ENCODE assay signal across 7 mouse cellular contexts in the genomic region with DNA sequence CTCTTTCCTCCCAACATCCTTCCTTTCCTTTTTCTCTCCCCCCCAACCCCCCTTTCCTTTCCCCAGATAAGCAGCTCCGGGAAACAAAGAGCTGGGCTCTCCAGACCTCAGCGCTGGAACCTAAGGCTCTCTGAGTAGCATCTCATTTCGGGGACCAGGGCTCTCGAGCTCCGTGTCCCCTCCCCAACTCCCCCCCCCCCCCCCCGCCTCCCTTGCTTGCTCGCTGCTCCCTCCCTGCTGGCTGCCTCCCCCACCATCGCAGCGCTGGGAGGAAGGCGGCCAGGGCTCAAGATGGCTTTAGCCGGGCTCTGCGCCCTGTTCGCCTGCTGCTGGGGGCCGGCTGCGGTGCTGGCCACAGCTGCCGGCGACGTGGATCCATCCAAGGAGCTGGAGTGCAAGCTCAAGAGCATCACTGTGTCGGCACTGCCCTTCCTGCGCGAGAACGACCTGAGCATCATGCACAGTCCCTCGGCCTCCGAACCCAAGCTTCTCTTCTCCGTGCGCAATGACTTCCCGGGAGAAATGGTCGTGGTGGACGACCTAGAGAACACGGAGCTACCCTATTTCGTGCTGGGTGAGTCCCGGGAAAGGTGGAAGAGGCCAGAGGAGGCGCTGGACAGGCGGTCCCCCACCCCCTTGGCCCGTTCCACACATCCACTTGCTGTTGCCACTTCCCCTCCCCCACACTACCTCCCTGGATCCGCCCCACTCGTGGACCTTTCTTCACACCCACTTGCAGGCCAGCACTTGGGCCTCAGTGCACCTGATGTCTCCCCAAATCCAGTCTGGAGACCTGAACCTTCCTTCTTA. TPM values are rescaled to one million over a fixed set of nuclear protein-coding genes. Genes with fewer than 3 reads are reported as not detected.
DNase-seq lines count a peak whose midpoint lies in the region; ATAC-seq and TF ChIP-seq lines count a peak whose summit lies in the region.

No protein-coding gene starts in this region.

- H3K27ac ChIP-seq in lung, postnatal 0 days (ENCODE audit: low read length): no peak overlapping the region
- H3K27ac ChIP-seq in hindbrain, embryonic 15.5 days (replicated peaks): peak overlapping the region; percentile 92
- peak overlapping the region; percentile 98 for H3K27ac ChIP-seq in midbrain, embryonic 14.5 days (replicated peaks; ENCODE audit: low read depth, low read length)

- H3K36me3 ChIP-seq in lung, postnatal 0 days (ENCODE audit: insufficient read depth, low read length): no peaks in the 10 kb centered on the region
- no peaks in the 10 kb centered on the region for H3K36me3 ChIP-seq in hindbrain, embryonic 15.5 days
- H3K36me3 ChIP-seq in midbrain, embryonic 14.5 days (ENCODE audit: control insufficient read depth, insufficient read depth, low read length): 0 out of 2 replicates have a peak, but pooled peaks cover 2% of the 10 kb centered on the region

- H3K27me3 ChIP-seq in lung, postnatal 0 days (replicated peaks; ENCODE audit: insufficient read depth, low read length): no peaks in the 10 kb centered on the region; the same call in 1 of the 2 replicates
- no peaks in the 10 kb centered on the region for H3K27me3 ChIP-seq in hindbrain, embryonic 15.5 days
- H3K27me3 ChIP-seq in midbrain, embryonic 14.5 days (ENCODE audit: control insufficient read depth, insufficient read depth, low read length): no peaks in the 10 kb centered on the region

- H3K4me1 ChIP-seq in lung, postnatal 0 days (ENCODE audit: insufficient read depth, low read depth, low read length): no peaks in the 10 kb centered on the region
- H3K4me1 ChIP-seq in lung, adult 2 months (ENCODE audit: control insufficient read depth, insufficient read depth, low read length): no peaks in the 10 kb centered on the region
- peaks cover 33% of the 10 kb centered on the region for H3K4me1 ChIP-seq in hindbrain, embryonic 15.5 days (replicated peaks)
- H3K4me1 ChIP-seq in midbrain, embryonic 14.5 days (ENCODE audit: control insufficient read depth, insufficient read depth, low read length): peaks cover 28% of the 10 kb centered on the region

- no peak for ATAC-seq in lung, postnatal 0 days
- ATAC-seq in hindbrain, embryonic 15.5 days (ENCODE audit: low FRiP score, low read depth): peak; percentile 80
- ATAC-seq in midbrain, embryonic 14.5 days (ENCODE audit: low FRiP score, low TSS enrichment): peak; percentile 80

- TF ChIP-seq EP300 in lung, postnatal 0 days (IDR thresholded peaks at IDR 0.05): no peak

- no peaks in the 10 kb centered on the region for H3K9me3 ChIP-seq in lung, postnatal 0 days (ENCODE audit: low read length)
- H3K9me3 ChIP-seq in hindbrain, embryonic 15.5 days: no peaks in the 10 kb centered on the region
- H3K9me3 ChIP-seq in midbrain, embryonic 14.5 days (ENCODE audit: control insufficient read depth, low read length): no peaks in the 10 kb centered on the region

- TF ChIP-seq CTCF in lung, postnatal 0 days (IDR thresholded peaks at IDR 0.05): no peak
- TF ChIP-seq CTCF in lung, adult 2 months (IDR thresholded peaks at IDR 0.05; ENCODE audit: insufficient read depth, low read length): no peak

- H3K4me3 ChIP-seq in lung, postnatal 0 days (ENCODE audit: low read depth, low read length): no peak overlapping the region
- H3K4me3 ChIP-seq in lung, adult 2 months (replicated peaks; ENCODE audit: extremely low read depth, low read depth, low read length): no peak overlapping the region
- peak overlapping the region; percentile 47 for H3K4me3 ChIP-seq in hindbrain, embryonic 15.5 days
- H3K4me3 ChIP-seq in midbrain, embryonic 14.5 days (replicated peaks; ENCODE audit: low read depth, low read length): peak overlapping the region; percentile 65

- TF ChIP-seq POLR2A in lung, adult 2 months (IDR thresholded peaks at IDR 0.05; ENCODE audit: borderline replicate concordance, extremely low read depth, low read depth, low read length): no peak

- 0 out of 2 replicates have a peak overlapping the region, but pooled peaks have one; percentile 19 for H3K4me2 ChIP-seq in lung, postnatal 0 days (replicated peaks; ENCODE audit: low read depth, low read length)
- peak overlapping the region; percentile 79 for H3K4me2 ChIP-seq in hindbrain, embryonic 15.5 days
- peak overlapping the region; percentile 89 for H3K4me2 ChIP-seq in midbrain, embryonic 14.5 days (ENCODE audit: low read length)

- H3K9ac ChIP-seq in lung, postnatal 0 days (replicated peaks; ENCODE audit: low read depth): no peak overlapping the region
- H3K9ac ChIP-seq in hindbrain, embryonic 15.5 days: peak overlapping the region; percentile 70
- H3K9ac ChIP-seq in midbrain, embryonic 14.5 days (replicated peaks; ENCODE audit: low read length): peak overlapping the region; percentile 98

- WGBS in lung, postnatal 0 days: 5% methylated on average over 30 of the region's 37 CpGs
- 3% methylated on average over 37 of the region's 37 CpGs for WGBS in lung, adult 2 months
- WGBS in hindbrain, embryonic 15.5 days: under 1% methylated on average over 33 of the region's 37 CpGs
- under 1% methylated on average over 35 of the region's 37 CpGs for WGBS in midbrain, embryonic 14.5 days

- no peak for DNase-seq in lung, postnatal 0 days (ENCODE audit: low spot score)
- DNase-seq in lung, adult 2 months: no peak
- peak; percentile 58 for DNase-seq in embryo, embryonic 10 days (ENCODE audit: low spot score)
- DNase-seq in midbrain, embryonic 14.5 days: peak; percentile 83
- DNase-seq in thymus, adult 18-20 months: no peak
- DNase-seq in thymus, postnatal 10 days (ENCODE audit: low spot score in 2 of 2): no peak

RNA-seq across cellular contexts. Expression of a gene that starts 0.4 kb away (rescaled TPM):
- polyA plus RNA-seq in lung, postnatal 0 days (2015; fragmentation: Nextera tagmentation; extraction: Ambion mirVana): 0.05 and 0.06 TPM in 2 replicates
- 0.04 TPM in 1 of 2 replicates, not detected in the other for polyA plus RNA-seq in lung, adult 2 months (2012; rRNA removed)
- polyA plus RNA-seq in hindbrain, embryonic 15.5 days (2015; fragmentation: Nextera tagmentation; extraction: Ambion mirVana): 38.1 and 40.8 TPM in 2 replicates
- 54.8 and 59.6 TPM in 2 replicates for polyA plus RNA-seq in midbrain, embryonic 14.5 days (2014; fragmentation: Nextera tagmentation; extraction: Ambion mirVana)

RNA-seq across cellular contexts. Expression of a gene that starts 6.4 kb away (rescaled TPM):
- polyA plus RNA-seq in lung, postnatal 0 days (2015; fragmentation: Nextera tagmentation; extraction: Ambion mirVana): 0.02 and 0.04 TPM in 2 replicates
- polyA plus RNA-seq in lung, adult 2 months (2012; rRNA removed): 0.11 and 0.22 TPM in 2 replicates
- 26.6 and 29.5 TPM in 2 replicates for polyA plus RNA-seq in hindbrain, embryonic 15.5 days (2015; fragmentation: Nextera tagmentation; extraction: Ambion mirVana)
- polyA plus RNA-seq in midbrain, embryonic 14.5 days (2014; fragmentation: Nextera tagmentation; extraction: Ambion mirVana): 27.1 and 27.6 TPM in 2 replicates

Comparison
In these comparisons a context has a peak if more than half of its experiments do, and no peak if none do; other contexts are left out.
1. DNase-seq: peak in embryo, embryonic 10 days (single experiment) and midbrain, embryonic 14.5 days (single experiment); none in lung, postnatal 0 days (single experiment), lung, adult 2 months (single experiment), thymus, adult 18-20 months (0 of 2) and thymus, postnatal 10 days (0 of 2).
2. H3K4me2 ChIP-seq: peak in every context shown above with its lines; median percentile 89 in midbrain, embryonic 14.5 days; 79 in hindbrain, embryonic 15.5 days; 19 in lung, postnatal 0 days.
3. H3K4me3 ChIP-seq: peak in hindbrain, embryonic 15.5 days (single experiment) and midbrain, embryonic 14.5 days (single experiment); none in lung, postnatal 0 days (single experiment) and lung, adult 2 months (single experiment).
4. RNA of a gene that starts 0.4 kb away (polyA plus RNA-seq): 54.8 to 59.6 TPM in midbrain, embryonic 14.5 days and 38.1 to 40.8 TPM in hindbrain, embryonic 15.5 days; 0.05 to 0.06 TPM in lung, postnatal 0 days and 0.04 TPM in lung, adult 2 months; every median in the first group is over 10 times any median in the second.
5. RNA of a gene that starts 6.4 kb away (polyA plus RNA-seq): 26.6 to 29.5 TPM in hindbrain, embryonic 15.5 days and 27.1 to 27.6 TPM in midbrain, embryonic 14.5 days; 0.11 to 0.22 TPM in lung, adult 2 months and 0.02 to 0.04 TPM in lung, postnatal 0 days; every median in the first group is over 10 times any median in the second.